Mouse (Mus musculus) embryonic fibroblast, embryonic 13.5 days (primary cell): ENCODE measurements around the gene C1qtnf9.

Experiments used
- CTCF ChIP-seq: IDR thresholded peaks from 2 replicates; pipeline ENCODE4 v1.5.1; 2011; ENCODE audit warnings: mild to moderate bottlenecking, control low read depth, low read length, moderate library complexity, borderline replicate concordance; ENCODE audit not compliant: insufficient read depth
- POLR2A ChIP-seq: IDR thresholded peaks from 2 replicates; pipeline ENCODE4 v1.6.1; 2011; ENCODE audit warnings: low read depth, mild to moderate bottlenecking, control low read depth, low read length, moderate library complexity

DNA sequence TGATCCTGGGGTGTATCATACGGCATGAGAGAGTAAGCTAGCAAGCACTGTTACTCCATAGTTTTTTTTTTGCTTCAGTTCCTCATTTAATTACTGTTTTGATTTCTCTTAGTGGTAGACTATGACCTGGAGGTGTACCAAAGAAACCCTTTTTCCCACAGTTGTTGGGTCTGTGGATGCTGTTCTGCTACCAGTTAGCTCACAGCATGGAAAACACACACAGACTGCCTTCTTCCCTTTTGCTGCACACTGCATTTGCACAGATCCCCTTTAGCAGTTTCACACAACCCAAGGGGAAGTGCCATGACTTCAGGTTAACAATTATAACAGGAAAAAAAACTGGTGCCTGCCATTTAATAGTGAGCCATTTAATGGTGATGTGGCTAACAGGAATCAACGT, 62.2 kb downstream of the C1qtnf9 start:
- no peak for TF ChIP-seq CTCF
- no peak for TF ChIP-seq POLR2A
